Mouse (Mus musculus) testis, adult 2 months (tissue): ENCODE measurements around the gene Cks2. TPM values are rescaled to one million over a fixed set of nuclear protein-coding genes. Genes with fewer than 3 reads are reported as not detected.

Experiments
- H3K27ac ChIP-seq: fragments of 200-500 bp; 2 replicates; pipeline ENCODE4 v1.5.1; 2012; ENCODE audit warnings: low read depth, low read length; ENCODE audit not compliant: control insufficient read depth, insufficient read depth
- H3K27me3 ChIP-seq: fragments of 200-500 bp; 2 replicates; pipeline ENCODE4 v1.6.1; 2012; ENCODE audit warnings: mild to moderate bottlenecking, low read length, moderate library complexity; ENCODE audit not compliant: control insufficient read depth, insufficient read depth
- H3K36me3 ChIP-seq: fragments of 200-500 bp; 2 replicates; pipeline ENCODE4 v1.6.1; 2012; ENCODE audit warnings: mild to moderate bottlenecking, low read length; ENCODE audit not compliant: control insufficient read depth, insufficient read depth
- H3K4me1 ChIP-seq: fragments of 200-500 bp; 2 replicates; pipeline ENCODE4 v1.6.1; 2012; ENCODE audit warnings: low read length; ENCODE audit not compliant: control insufficient read depth, insufficient read depth
- H3K4me3 ChIP-seq: fragments of 200-500 bp; 2 replicates; pipeline ENCODE4 v1.5.1; 2012; ENCODE audit warnings: low read depth, mild to moderate bottlenecking, low read length, moderate library complexity, mixed read lengths; ENCODE audit not compliant: control insufficient read depth
- CTCF ChIP-seq: fragments of 200-500 bp; IDR thresholded peaks from 2 replicates; pipeline ENCODE4 v1.5.1; 2012; ENCODE audit warnings: low read depth, mild to moderate bottlenecking, inconsistent platforms, low read length, moderate library complexity; ENCODE audit not compliant: control insufficient read depth, insufficient read depth, insufficient replicate concordance
- POLR2A ChIP-seq: fragments of 200-500 bp; IDR thresholded peaks from 2 replicates; pipeline ENCODE4 v1.6.1; 2012; ENCODE audit warnings: low read depth, mild to moderate bottlenecking, inconsistent platforms, low read length, moderate library complexity; ENCODE audit not compliant: control insufficient read depth
- polyA plus RNA-seq: library from polyadenylated mRNA; depleted of rRNA; stranded (reverse); fragments of >200 nt; gene quantifications from 2 replicates; pipeline ENCODE4 v1.2.3, GENCODE M21; 2012

Gene Cks2
- polyA plus RNA-seq, 1 experiment, result 101 TPM

- peaks cover 2% of the 10 kb centered on the region for H3K4me1 ChIP-seq
Observed at GRCm38 (mm10) chr13:51649740-51650139, 4.7 kb downstream of the Cks2 start.

GRCm38 (mm10) chr13:51651408-51652064 lies 6.5 kb downstream of the Cks2 start, which contains the start of gene Secisbp2:
Gene Secisbp2 (plus strand): TSS chr13:51651697.
- peak within 1 kb of the TSS; percentile 91 for H3K27ac ChIP-seq
- peak within 1 kb of the TSS; percentile 96 for H3K4me3 ChIP-seq
- H3K36me3 ChIP-seq, result peaks cover 4% of the 10 kb centered on the region
- peak; percentile 83; the same call in 1 of the 2 replicates for TF ChIP-seq CTCF
- TF ChIP-seq POLR2A, result peak; percentile 90
- H3K27me3 ChIP-seq, result no peaks in the 10 kb centered on the region
- peaks cover 2% of the 10 kb centered on the region for H3K4me1 ChIP-seq

More at GRCm38 (mm10) chr13:51649740-51650139, 4.7 kb downstream of the Cks2 start:
- TF ChIP-seq CTCF, result no peak
- no peak for TF ChIP-seq POLR2A
- no peak overlapping the region for H3K27ac ChIP-seq
- H3K36me3 ChIP-seq, result peaks cover 4% of the 10 kb centered on the region
- H3K27me3 ChIP-seq, result no peaks in the 10 kb centered on the region
- H3K4me3 ChIP-seq, result no peak overlapping the region

GRCm38 (mm10) chr13:51653159-51653558 lies 8.1 kb downstream of the Cks2 start:
- H3K4me1 ChIP-seq, result peaks cover 2% of the 10 kb centered on the region
- H3K4me3 ChIP-seq, result no peak overlapping the region
- H3K36me3 ChIP-seq, result peaks cover 4% of the 10 kb centered on the region
- TF ChIP-seq POLR2A (no peak), CTCF (no peak)
- no peaks in the 10 kb centered on the region for H3K27me3 ChIP-seq
- no peak overlapping the region for H3K27ac ChIP-seq

- Histone ChIP-seq H3K27ac (no peak overlapping the region), H3K4me1 (peaks cover 2% of the 10 kb centered on the region), H3K4me3 (no peak overlapping the region), H3K27me3 (no peaks in the 10 kb centered on the region), H3K36me3 (peaks cover 4% of the 10 kb centered on the region)
- TF ChIP-seq POLR2A (no peak), CTCF (no peak)
Observed at GRCm38 (mm10) chr13:51653961-51654360, 8.9 kb downstream of the Cks2 start.

GRCm38 (mm10) chr13:51656516-51657235 lies 11.6 kb downstream of the Cks2 start:
- Histone ChIP-seq H3K4me1 (peaks cover 2% of the 10 kb centered on the region), H3K27me3 (no peaks in the 10 kb centered on the region), H3K27ac (no peak overlapping the region), H3K4me3 (no peak overlapping the region), H3K36me3 (peaks cover 8% of the 10 kb centered on the region)
- TF ChIP-seq CTCF (no peak), POLR2A (no peak)

- TF ChIP-seq CTCF (no peak), POLR2A (no peak)
- H3K4me3 ChIP-seq, result no peak overlapping the region
- peaks cover 13% of the 10 kb centered on the region for H3K36me3 ChIP-seq
- H3K27ac ChIP-seq, result no peak overlapping the region
- H3K27me3 ChIP-seq, result no peaks in the 10 kb centered on the region
- H3K4me1 ChIP-seq, result no peaks in the 10 kb centered on the region
Observed at GRCm38 (mm10) chr13:51658094-51658493, 13.1 kb downstream of the Cks2 start.

- TF ChIP-seq POLR2A (no peak), CTCF (no peak)
- Histone ChIP-seq H3K4me1 (no peaks in the 10 kb centered on the region), H3K27me3 (no peaks in the 10 kb centered on the region), H3K4me3 (no peak overlapping the region), H3K27ac (no peak overlapping the region), H3K36me3 (peaks cover 12% of the 10 kb centered on the region)
Observed at GRCm38 (mm10) chr13:51659573-51659972, 14.5 kb downstream of the Cks2 start.
